8 mouse cellular contexts compared by ENCODE assay signal in the genomic region with DNA sequence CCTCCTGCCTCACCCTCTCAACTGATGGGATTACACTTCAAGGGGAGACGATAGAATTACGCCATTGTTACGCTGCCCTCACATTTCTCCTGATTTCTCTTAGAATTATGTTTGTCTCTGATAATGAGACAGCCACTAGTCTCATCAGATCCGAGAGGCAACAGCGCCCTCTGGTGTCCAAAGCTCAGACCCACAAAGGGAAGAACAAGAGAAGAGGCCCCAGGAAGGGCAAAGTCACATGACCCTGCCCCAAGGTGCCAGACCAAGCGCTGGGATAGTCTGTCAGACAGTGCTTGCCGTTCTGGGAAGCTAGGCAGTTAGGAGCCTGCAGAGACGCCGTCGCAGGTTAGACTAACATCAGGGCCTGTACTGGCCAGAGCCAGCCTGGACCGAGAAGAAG. TPM values are rescaled to one million over a fixed set of nuclear protein-coding genes. Genes with fewer than 3 reads are reported as not detected.
DNase-seq lines count a peak whose midpoint lies in the region; ATAC-seq and TF ChIP-seq lines count a peak whose summit lies in the region.

No protein-coding gene starts in this region.

- no peaks in the 10 kb centered on the region for H3K27me3 ChIP-seq in megakaryocyte, embryonic 14.5 days (replicated peaks)

- no peak overlapping the region for H3K4me3 ChIP-seq in cortical plate, adult 2 months (ENCODE audit: insufficient read depth, low read length)
- no peak overlapping the region for H3K4me3 ChIP-seq in left cerebral cortex, adult 2 months
- peak overlapping the region; percentile 88 for H3K4me3 ChIP-seq in megakaryocyte, embryonic 14.5 days (replicated peaks)

- DNase-seq in gastrocnemius, adult 8-10 months (ENCODE audit: low spot score in 2 of 2) = peak; percentile 87 to 89
- peak; percentile 92 for DNase-seq in hindlimb bud, embryonic 11.5 days (ENCODE audit: extremely low spot score, low read depth, low spot score)
- peak; percentile 88 to 94 for DNase-seq in left cerebral cortex, adult 2 months (ENCODE audit: extremely low spot score in 1 of 2, low spot score in 2 of 2)
- peak; percentile 94 to 98 for DNase-seq in right cerebral cortex, adult 2 months (ENCODE audit: low spot score in 2 of 2)
- peak; percentile 87 for DNase-seq in urinary bladder, postnatal 10 days (ENCODE audit: low spot score)

- TF ChIP-seq CTCF in cortical plate, adult 2 months (IDR thresholded peaks at IDR 0.05; ENCODE audit: extremely low read depth, insufficient read depth, low read length) = peak; percentile 94
- TF ChIP-seq CTCF in left cerebral cortex, adult 2 months (IDR thresholded peaks at IDR 0.05) = peak; percentile 96

- H3K9me3 ChIP-seq in megakaryocyte, embryonic 14.5 days = no peaks in the 10 kb centered on the region

- intact Hi-C loops in left cerebral cortex, adult 2 months (cut with DNase I) = loop anchor here (1.0 to 5.0 kb wide), 5 partner anchors 26 to 342 kb away; a partner anchor contains a TSS

- H3K4me1 ChIP-seq in cortical plate, adult 2 months (ENCODE audit: control insufficient read depth, insufficient read depth, low read length) = no peaks in the 10 kb centered on the region
- H3K4me1 ChIP-seq in megakaryocyte, embryonic 14.5 days = peaks cover 71% of the 10 kb centered on the region

- no peak overlapping the region for H3K27ac ChIP-seq in cortical plate, adult 2 months (ENCODE audit: insufficient read depth, low read length)
- 0 out of 2 replicates have a peak overlapping the region, but pooled peaks have one; percentile 2 for H3K27ac ChIP-seq in left cerebral cortex, adult 2 months

- peak; percentile 70 for ATAC-seq in activated CD4-positive, CD25-positive, alpha-beta regulatory T cell, adult 4 months

- no peaks in the 10 kb centered on the region for H3K36me3 ChIP-seq in megakaryocyte, embryonic 14.5 days (replicated peaks; ENCODE audit: low read length)

- no peak for TF ChIP-seq POLR2A in cortical plate, adult 2 months (IDR thresholded peaks at IDR 0.05; ENCODE audit: extremely low read depth, insufficient read depth, low read length)

RNA-seq across cellular contexts. Expression of a gene that starts 2.3 kb away (rescaled TPM):
- polyA plus RNA-seq in activated CD4-positive, CD25-positive, alpha-beta regulatory T cell, adult 4 months (2017; shearing (Covaris generic)) = 100 to 1,000 TPM; 118 to 146 TPM
- polyA plus RNA-seq in cortical plate, adult 2 months (2012; rRNA removed) = 34.2 and 35.7 TPM in 2 replicates
- total RNA-seq in gastrocnemius, adult 8-10 months (2022) = 10 to 100 TPM in 1 of 4 experiments, 1 to 10 TPM in 3; 8.0 to 10.5 (median 8.8) TPM
- 10 to 100 TPM; 32.9 to 39.6 TPM for total RNA-seq in left cerebral cortex, adult 2 months (2021)
- polyA plus RNA-seq in megakaryocyte, embryonic 14.5 days (2012; ENCODE audit: insufficient read depth, low replicate concordance) = 400 and 436 TPM in 2 replicates

RNA-seq across cellular contexts. Expression of a gene that starts 27.8 kb away (rescaled TPM):
- polyA plus RNA-seq in activated CD4-positive, CD25-positive, alpha-beta regulatory T cell, adult 4 months (2017; shearing (Covaris generic)) = not detected
- not detected in 2 replicates for polyA plus RNA-seq in cortical plate, adult 2 months (2012; rRNA removed)
- not detected for total RNA-seq in gastrocnemius, adult 8-10 months (2022)
- not detected for total RNA-seq in left cerebral cortex, adult 2 months (2021)
- not detected in 2 replicates for polyA plus RNA-seq in megakaryocyte, embryonic 14.5 days (2012; ENCODE audit: insufficient read depth, low replicate concordance)

RNA-seq across cellular contexts. Expression of a gene that starts 32.0 kb away (rescaled TPM):
- polyA plus RNA-seq in activated CD4-positive, CD25-positive, alpha-beta regulatory T cell, adult 4 months (2017; shearing (Covaris generic)) = not detected
- 0.08 and 0.13 TPM in 2 replicates for polyA plus RNA-seq in cortical plate, adult 2 months (2012; rRNA removed)
- total RNA-seq in gastrocnemius, adult 8-10 months (2022) = under 1 TPM; 0.41 to 0.60 (median 0.52) TPM
- total RNA-seq in left cerebral cortex, adult 2 months (2021) = under 1 TPM; 0.16 TPM
- polyA plus RNA-seq in megakaryocyte, embryonic 14.5 days (2012; ENCODE audit: insufficient read depth, low replicate concordance) = 1.0 TPM in 1 of 2 replicates, not detected in the other

RNA-seq across cellular contexts. Expression of a gene that starts 35.2 kb away (rescaled TPM):
- not detected for polyA plus RNA-seq in activated CD4-positive, CD25-positive, alpha-beta regulatory T cell, adult 4 months (2017; shearing (Covaris generic))
- not detected in 2 replicates for polyA plus RNA-seq in cortical plate, adult 2 months (2012; rRNA removed)
- total RNA-seq in gastrocnemius, adult 8-10 months (2022) = not detected
- total RNA-seq in left cerebral cortex, adult 2 months (2021) = not detected
- polyA plus RNA-seq in megakaryocyte, embryonic 14.5 days (2012; ENCODE audit: insufficient read depth, low replicate concordance) = not detected in 2 replicates

RNA-seq across cellular contexts. Expression of a gene that starts 49.7 kb away (rescaled TPM):
- polyA plus RNA-seq in activated CD4-positive, CD25-positive, alpha-beta regulatory T cell, adult 4 months (2017; shearing (Covaris generic)) = not detected
- 44.6 and 48.1 TPM in 2 replicates for polyA plus RNA-seq in cortical plate, adult 2 months (2012; rRNA removed)
- not detected for total RNA-seq in gastrocnemius, adult 8-10 months (2022)
- total RNA-seq in left cerebral cortex, adult 2 months (2021) = 1 to 10 TPM; 9.1 to 9.6 TPM
- polyA plus RNA-seq in megakaryocyte, embryonic 14.5 days (2012; ENCODE audit: insufficient read depth, low replicate concordance) = 1.1 TPM in 1 of 2 replicates, not detected in the other
